Comparison of ENCODE assay signal across 8 mouse cellular contexts in genomic region chr13:53461855-53462648, GRCm38 (mm10). TPM values are rescaled to one million over a fixed set of nuclear protein-coding genes. Genes with fewer than 3 reads are reported as not detected.
DNase-seq lines count a peak whose midpoint lies in the region; ATAC-seq lines count a peak whose summit lies in the region.

No protein-coding gene starts in this region.

- peak overlapping the region; percentile 60 for H3K9ac ChIP-seq in limb, embryonic 12.5 days (replicated peaks)

- peak overlapping the region; percentile 47 for H3K4me3 ChIP-seq in limb, embryonic 12.5 days (replicated peaks)

- intact Hi-C loops in heart, postnatal 10 days (cut with DNase I): loop anchor here (1.0 to 2.0 kb wide), 3 partner anchors 130 to 303 kb away; no protein-coding TSS in a partner anchor

- no peaks in the 10 kb centered on the region for H3K36me3 ChIP-seq in limb, embryonic 12.5 days

- H3K4me2 ChIP-seq in limb, embryonic 12.5 days: peak overlapping the region; percentile 74

- peaks cover 52% of the 10 kb centered on the region for H3K4me1 ChIP-seq in limb, embryonic 12.5 days (replicated peaks)

- 0 out of 2 replicates have a peak, but pooled peaks have one; percentile 32 for ATAC-seq in common myeloid progenitor, adult 5-6 weeks (replicated peaks; ENCODE audit: low read depth, poor library complexity, severe bottlenecking)
- no peak for ATAC-seq in limb, embryonic 12.5 days (ENCODE audit: insufficient number of reproducible peaks, insufficient read depth, low FRiP score, low TSS enrichment, low read depth)

- H3K9me3 ChIP-seq in limb, embryonic 12.5 days: no peaks in the 10 kb centered on the region

- peaks cover 63% of the 10 kb centered on the region for H3K27me3 ChIP-seq in limb, embryonic 12.5 days

- peak; percentile 74 to 77 for DNase-seq in cerebellum, postnatal 10 days
- DNase-seq in cerebellum, adult 11-12 months: no peak
- peak; percentile 36 to 49 for DNase-seq in heart, postnatal 10 days
- peak; percentile 83 for DNase-seq in neural tube, embryonic 10.5 days (ENCODE audit: extremely low spot score, low spot score)
- no peak for DNase-seq in left cerebral cortex, adult 18-20 months (ENCODE audit: low spot score in 2 of 2)
- no peak for DNase-seq in natural killer cell, adult 2 months (ENCODE audit: low spot score in 2 of 2)

- peak overlapping the region; percentile 90 for H3K27ac ChIP-seq in limb, embryonic 12.5 days

- WGBS in limb, embryonic 12.5 days: under 1% methylated on average over 51 of the region's 51 CpGs

RNA-seq across cellular contexts. Expression of gene Msx2, which starts 10.8 kb away (rescaled TPM):
- total RNA-seq in common myeloid progenitor, adult 5-6 weeks (2017): not detected in 2 replicates
- total RNA-seq in heart, postnatal 10 days (2021): 1 to 10 TPM in 1 of 2 experiments, under 1 TPM in 1; 0.79 to 1.1 TPM
- polyA plus RNA-seq in limb, embryonic 12.5 days (2016; fragmentation: Nextera tagmentation; extraction: Ambion mirVana): 64.2 and 72.0 TPM in 2 replicates
- under 1 TPM; 0.42 to 0.54 TPM for total RNA-seq in left cerebral cortex, adult 18-20 months (2021)

Comparison
In these comparisons a context has a peak if more than half of its experiments do, and no peak if none do; other contexts are left out.
1. DNase-seq: peak in cerebellum, postnatal 10 days (2 of 2), heart, postnatal 10 days (2 of 2) and neural tube, embryonic 10.5 days (single experiment); none in cerebellum, adult 11-12 months (single experiment), left cerebral cortex, adult 18-20 months (0 of 2) and natural killer cell, adult 2 months (0 of 2).